Mouse (Mus musculus) lung, adult 2 months (tissue): ENCODE results near the gene Ndufa4.
A peak's percentile ranks its signal among the peaks of the same experiment; 100 is the strongest.

Experiments used
- CTCF ChIP-seq: fragments of 200-500 bp; IDR thresholded peaks from 2 replicates; pipeline ENCODE4 v1.5.1; 2011; ENCODE audit warnings: mild to moderate bottlenecking, low read length, control low read depth; ENCODE audit not compliant: insufficient read depth
- POLR2A ChIP-seq: fragments of 200-500 bp; IDR thresholded peaks from 2 replicates; pipeline ENCODE4 v1.6.1; 2011; ENCODE audit warnings: low read depth, mild to moderate bottlenecking, control low read depth, low read length, borderline replicate concordance; ENCODE audit errors: extremely low read depth

DNA sequence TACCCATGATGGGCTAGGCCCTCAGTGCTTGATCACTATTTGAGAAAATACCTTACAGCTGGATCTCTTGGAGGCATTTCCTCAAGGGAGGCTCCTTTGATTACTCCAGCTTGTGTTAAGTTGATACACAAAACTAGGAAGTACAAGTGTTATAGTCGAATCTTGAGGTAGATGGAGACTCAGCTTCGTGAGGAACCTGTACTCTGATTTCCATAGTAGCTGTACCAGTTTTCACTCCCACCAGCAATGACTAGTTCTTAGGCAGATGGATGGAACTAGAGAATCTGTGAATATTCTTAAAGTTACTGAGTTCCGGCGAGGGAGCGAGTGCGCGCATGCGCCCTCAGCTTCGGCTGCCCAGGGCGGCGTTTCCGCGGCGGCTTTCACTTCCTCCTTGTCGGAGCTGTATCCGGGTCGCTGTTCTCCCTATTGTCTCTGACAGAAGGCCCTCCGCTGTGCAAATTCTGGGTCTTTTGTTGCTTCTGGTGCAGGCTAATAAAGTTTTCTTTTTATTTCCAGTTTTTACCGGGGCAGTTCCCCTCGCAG, 18.3 kb upstream of the Ndufa4 start:
- no peak for TF ChIP-seq CTCF
- TF ChIP-seq POLR2A = peak; percentile 70; the same call in 1 of the 2 replicates
